Mouse (Mus musculus) liver, postnatal 0 days (tissue): Measurements from ENCODE around the gene Gm45261. TPM values are rescaled to one million over a fixed set of nuclear protein-coding genes. Genes with fewer than 3 reads are reported as not detected.

ENCODE experiments used
- ATAC-seq: fragments of 200-750 bp; cut with Nextera tagmentation; 2 replicates; pipeline ENCODE4 v1.8.0; 2017; ENCODE audit warnings: mild to moderate bottlenecking, moderate library complexity
- DNase-seq: peaks from one replicate; pipeline ENCODE4 v3.0.0-alpha.2; 2016
- H3K27ac ChIP-seq: fragments of 300-500 bp; sonication (generic); 2 replicates; pipeline ENCODE4 v1.5.1; 2014; ENCODE audit warnings: antibody characterized with exemption, moderate library complexity, mild to moderate bottlenecking, low read depth
- H3K27me3 ChIP-seq: fragments of 300-500 bp; sonication (generic); 2 replicates; pipeline ENCODE4 v1.6.1; 2014; ENCODE audit warnings: low read length, control low read depth, mixed read lengths; ENCODE audit not compliant: insufficient read depth
- H3K36me3 ChIP-seq: fragments of 300-500 bp; sonication (generic); replicated peaks from 2 replicates; pipeline ENCODE4 v1.6.1; 2014; ENCODE audit warnings: mild to moderate bottlenecking, control low read depth, low read length, moderate library complexity, mixed read lengths; ENCODE audit not compliant: insufficient read depth
- H3K4me1 ChIP-seq: fragments of 300-500 bp; sonication (generic); 2 replicates; pipeline ENCODE4 v1.6.1; 2014; ENCODE audit warnings: antibody characterized with exemption, mild to moderate bottlenecking, control low read depth; ENCODE audit not compliant: insufficient read depth
- H3K4me2 ChIP-seq: fragments of 300-500 bp; sonication (generic); 2 replicates; pipeline ENCODE4 v1.6.1; 2014; ENCODE audit warnings: low read depth, mild to moderate bottlenecking, low read length, moderate library complexity, mixed read lengths
- H3K4me3 ChIP-seq: fragments of 300-500 bp; sonication (generic); 2 replicates; pipeline ENCODE4 v1.5.1; 2014; ENCODE audit warnings: low read depth, low read length
- H3K9ac ChIP-seq: fragments of 300-500 bp; sonication (generic); replicated peaks from 2 replicates; pipeline ENCODE4 v1.6.1; 2014; ENCODE audit warnings: mild to moderate bottlenecking, moderate library complexity
- H3K9me3 ChIP-seq: fragments of 300-500 bp; sonication (generic); 2 replicates; pipeline ENCODE4 v1.6.1; 2016; ENCODE audit warnings: mild to moderate bottlenecking, control low read depth, low read length, mixed read lengths
- CTCF ChIP-seq: sonication (generic); IDR thresholded peaks from 2 replicates; pipeline ENCODE4 v1.5.1; 2016; ENCODE audit warnings: antibody characterized with exemption, low read depth
- EP300 ChIP-seq: IDR thresholded peaks from 2 replicates; pipeline ENCODE4 v1.6.1; 2016; ENCODE audit warnings: antibody characterized with exemption, low read depth, mild to moderate bottlenecking
- WGBS: fragments of 180-500 bp; shearing (Covaris S2); extraction: QIAGEN DNeasy Blood & Tissue Kit; methylation state at CpG from one replicate; pipeline ENCODE4 v1.1.7; 2014; ENCODE audit not compliant: insufficient replicate concordance; 5-methylcytosine and 5-hydroxymethylcytosine counted together
- polyA plus RNA-seq: library from polyadenylated mRNA; unstranded; fragments of >200 nt; fragmentation: Nextera tagmentation; extraction: Ambion mirVana; gene quantifications from 2 replicates; pipeline ENCODE4 v1.2.1, GENCODE M21; 2015

Gene Gm45261
- polyA plus RNA-seq, 1 experiment from 2014 or later = not detected

- no peaks in the 10 kb centered on the region for H3K4me1 ChIP-seq
- H3K4me2 ChIP-seq = no peak overlapping the region
- no peak overlapping the region for H3K27ac ChIP-seq
- ATAC-seq = peak; percentile 45; the same call in 1 of the 2 replicates
- H3K27me3 ChIP-seq = no peaks in the 10 kb centered on the region
- WGBS = 3% methylated on average over 3 of the region's 3 CpGs
- no peaks in the 10 kb centered on the region for H3K9me3 ChIP-seq
- TF ChIP-seq CTCF (peak; percentile 84), EP300 (no peak)
- H3K36me3 ChIP-seq = no peaks in the 10 kb centered on the region
- no peak overlapping the region for H3K4me3 ChIP-seq
- peak; percentile 68 for DNase-seq
- no peak overlapping the region for H3K9ac ChIP-seq
Measured at GRCm38 (mm10) chr1:80408586-80408985, 52.7 kb downstream of the Gm45261 start.

DNA sequence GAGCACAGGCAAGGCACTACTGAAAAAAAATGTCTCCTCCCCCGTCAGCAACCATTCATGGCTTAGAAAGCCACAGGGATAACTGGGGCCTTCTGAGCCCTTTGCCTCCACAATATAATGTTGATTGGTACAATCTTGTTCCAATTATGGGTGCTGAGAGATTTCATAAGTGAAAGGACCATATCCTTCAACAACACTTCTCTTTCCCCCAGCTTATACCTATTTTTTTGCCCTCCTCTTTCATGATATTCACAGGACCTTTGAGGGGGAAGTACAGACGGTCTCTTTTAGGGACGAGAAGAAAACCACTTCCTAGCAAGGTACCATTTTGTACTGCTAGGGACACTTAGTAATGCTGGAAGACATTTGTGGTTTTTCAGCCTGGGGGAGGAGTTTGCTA is 57.1 kb downstream of the Gm45261 start:
- TF ChIP-seq CTCF = no peak
- TF ChIP-seq EP300 = no peak

DNA sequence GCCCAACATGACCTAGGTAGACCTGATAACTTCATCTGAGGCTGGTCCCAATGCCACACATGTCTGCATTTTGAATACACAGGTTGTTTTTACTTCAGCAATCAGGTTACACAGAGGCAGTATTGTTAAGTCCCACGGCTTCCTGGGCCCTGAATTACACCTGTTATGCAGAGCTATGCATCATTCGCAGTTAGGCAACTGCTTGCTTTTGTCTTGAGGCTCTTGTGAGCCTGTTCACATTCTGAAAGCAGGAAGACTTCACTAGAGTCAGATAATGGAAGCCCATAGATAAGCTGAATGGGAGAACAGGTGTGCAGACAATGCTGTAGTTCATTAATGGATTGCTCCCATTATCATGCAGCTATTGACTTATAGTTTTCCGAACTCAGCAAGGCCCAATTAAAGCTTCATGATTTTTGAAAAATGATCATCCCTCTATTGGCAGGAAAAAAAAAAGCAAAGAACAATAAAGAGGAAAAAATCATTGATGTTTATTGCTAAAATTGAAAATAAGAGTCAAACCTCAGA is 57.8 kb downstream of the Gm45261 start:
- DNase-seq = no peak
- Histone ChIP-seq H3K9ac (no peak overlapping the region), H3K9me3 (no peaks in the 10 kb centered on the region), H3K27me3 (no peaks in the 10 kb centered on the region), H3K4me1 (peaks cover 6% of the 10 kb centered on the region), H3K36me3 (no peaks in the 10 kb centered on the region), H3K4me2 (no peak overlapping the region), H3K4me3 (no peak overlapping the region), H3K27ac (no peak overlapping the region)
- 79% methylated on average over 3 of the region's 3 CpGs for WGBS
- ATAC-seq = no peak
- TF ChIP-seq CTCF = no peak
- TF ChIP-seq EP300 = no peak

More for the DNA sequence above, 57.1 kb downstream of the Gm45261 start:
- no peak for DNase-seq
- peaks cover 6% of the 10 kb centered on the region for H3K4me1 ChIP-seq
- H3K27me3 ChIP-seq = no peaks in the 10 kb centered on the region
- ATAC-seq = no peak
- no peaks in the 10 kb centered on the region for H3K36me3 ChIP-seq
- no peak overlapping the region for H3K4me2 ChIP-seq
- H3K27ac ChIP-seq = no peak overlapping the region
- H3K9ac ChIP-seq = no peak overlapping the region
- H3K4me3 ChIP-seq = no peak overlapping the region
- H3K9me3 ChIP-seq = no peaks in the 10 kb centered on the region
- WGBS = 59% methylated on average over 3 of the region's 3 CpGs

DNA sequence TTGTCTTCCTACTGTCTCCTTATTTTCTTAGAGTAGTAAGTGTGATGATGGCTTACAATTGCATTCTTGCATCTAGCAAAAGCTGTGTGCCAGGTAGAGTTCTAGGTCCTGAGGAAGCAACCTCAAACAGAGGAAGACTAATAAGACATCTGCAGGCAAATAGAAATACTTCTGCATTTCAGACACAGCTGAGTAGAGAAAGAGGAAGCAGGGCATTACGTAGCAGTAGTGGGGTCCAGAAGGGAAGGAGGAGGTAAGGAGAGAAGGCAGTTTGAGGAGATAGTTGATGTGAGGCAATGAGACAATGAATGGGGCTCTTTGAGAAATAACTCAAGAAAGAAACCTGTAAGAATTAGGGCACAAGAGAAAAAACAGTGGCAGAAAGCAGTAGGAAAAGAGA is 59.3 kb downstream of the Gm45261 start:
- TF ChIP-seq EP300 (no peak), CTCF (no peak)
- WGBS = 56% methylated on average over 1 of the region's 1 CpGs
- H3K27ac ChIP-seq = no peak overlapping the region
- H3K4me1 ChIP-seq = peaks cover 6% of the 10 kb centered on the region
- DNase-seq = no peak
- no peaks in the 10 kb centered on the region for H3K9me3 ChIP-seq
- ATAC-seq = no peak
- H3K9ac ChIP-seq = no peak overlapping the region
- no peak overlapping the region for H3K4me2 ChIP-seq
- no peaks in the 10 kb centered on the region for H3K36me3 ChIP-seq
- H3K4me3 ChIP-seq = no peak overlapping the region
- no peaks in the 10 kb centered on the region for H3K27me3 ChIP-seq

Other genes starting within 250 kb of the Gm45261 start
- not detected in 2 replicates for gene Fam124b, start 243.0 kb downstream of the Gm45261 start, polyA plus RNA-seq
- gene Cul3, start 121.0 kb downstream of the Gm45261 start, polyA plus RNA-seq = 16.7 and 21.6 TPM in 2 replicates